Comparison of ENCODE assay signal across 8 mouse cellular contexts in genomic region chr5:89883908-89884204, GRCm38 (mm10). TPM values are rescaled to one million over a fixed set of nuclear protein-coding genes. Genes with fewer than 3 reads are reported as not detected.
DNase-seq lines count a peak whose midpoint lies in the region; ATAC-seq and TF ChIP-seq lines count a peak whose summit lies in the region.

No protein-coding gene starts in this region.

- no peaks in the 10 kb centered on the region for H3K9me3 ChIP-seq in E14TG2a.4 (ENCODE audit: low read length)
- no peaks in the 10 kb centered on the region for H3K9me3 ChIP-seq in forebrain, postnatal 0 days (ENCODE audit: low read length)
- no peaks in the 10 kb centered on the region for H3K9me3 ChIP-seq in liver, embryonic 14.5 days (ENCODE audit: control insufficient read depth, low read length)

- ATAC-seq in forebrain, postnatal 0 days: no peak
- peak; percentile 42; the same call in 1 of the 2 replicates for ATAC-seq in liver, embryonic 14.5 days (ENCODE audit: insufficient read depth)

- peaks cover 15% of the 10 kb centered on the region for H3K4me1 ChIP-seq in E14TG2a.4 (replicated peaks; ENCODE audit: low read depth, low read length)
- H3K4me1 ChIP-seq in forebrain, postnatal 0 days (ENCODE audit: insufficient read depth): peaks cover 7% of the 10 kb centered on the region; the same call in 1 of the 2 replicates
- peaks cover 0 to 13% of the 10 kb centered on the region in 2 experiments; a peak in 2 of 4 replicates for H3K4me1 ChIP-seq in liver, embryonic 14.5 days (replicated peaks; ENCODE audit: control insufficient read depth in 2 of 2, insufficient read depth in 2 of 2, low read length in 1 of 2)

- peak overlapping the region; percentile 75 for H3K9ac ChIP-seq in forebrain, postnatal 0 days
- no peak overlapping the region for H3K9ac ChIP-seq in liver, embryonic 14.5 days (replicated peaks)

- peaks cover 43% of the 10 kb centered on the region for H3K27me3 ChIP-seq in E14TG2a.4 (ENCODE audit: insufficient read depth, low read length)
- no peaks in the 10 kb centered on the region for H3K27me3 ChIP-seq in forebrain, postnatal 0 days (ENCODE audit: insufficient read depth, low read length)
- no peaks in the 10 kb centered on the region for H3K27me3 ChIP-seq in liver, embryonic 14.5 days (ENCODE audit: control insufficient read depth, insufficient read depth, low read length)

- H3K27ac ChIP-seq in forebrain, postnatal 0 days (ENCODE audit: low read depth, low read length): no peak overlapping the region
- H3K27ac ChIP-seq in liver, embryonic 14.5 days: no peak overlapping the region

- H3K36me3 ChIP-seq in E14TG2a.4 (ENCODE audit: insufficient read depth, low read length): no peaks in the 10 kb centered on the region
- H3K36me3 ChIP-seq in forebrain, postnatal 0 days (ENCODE audit: insufficient read depth): no peaks in the 10 kb centered on the region
- H3K36me3 ChIP-seq in liver, embryonic 14.5 days (replicated peaks; ENCODE audit: control insufficient read depth, insufficient read depth, low read depth): no peaks in the 10 kb centered on the region

- DNase-seq in embryo, embryonic 11 days: peak; percentile 30
- no peak for DNase-seq in embryo, embryonic 9.5 days (ENCODE audit: extremely low spot score)
- DNase-seq in forebrain, postnatal 0 days: peak; percentile 14
- DNase-seq in liver, embryonic 14.5 days (ENCODE audit: low read depth in 3 of 3, low spot score in 3 of 3): peak in 2 of 3 experiments; percentile 17 to 28
- DNase-seq in ovary, postnatal 36 days (ENCODE audit: low spot score): no peak
- DNase-seq in thymus, postnatal 36 days: no peak
- no peak for DNase-seq in adrenal gland, postnatal 10 days

- peak overlapping the region; percentile 96 for H3K4me2 ChIP-seq in forebrain, postnatal 0 days (ENCODE audit: low read depth)
- peak overlapping the region; percentile 93 for H3K4me2 ChIP-seq in liver, embryonic 14.5 days (ENCODE audit: low read depth)

- H3K4me3 ChIP-seq in E14TG2a.4 (replicated peaks; ENCODE audit: low read length): peak overlapping the region; percentile 85; the same call in 1 of the 2 replicates
- H3K4me3 ChIP-seq in forebrain, postnatal 0 days (ENCODE audit: low read depth, low read length): peak overlapping the region; percentile 81
- peak overlapping the region in 1 of 2 experiments; percentile 58; a peak in 1 of 4 replicates for H3K4me3 ChIP-seq in liver, embryonic 14.5 days (ENCODE audit: insufficient read depth in 1 of 2, low read depth in 2 of 2, low read length in 2 of 2)

- peak; percentile 53 for TF ChIP-seq EP300 in liver, embryonic 14.5 days (IDR thresholded peaks at IDR 0.05; ENCODE audit: low read depth)

- 4% methylated on average over 8 of the region's 8 CpGs for WGBS in forebrain, postnatal 0 days
- WGBS in liver, embryonic 14.5 days (ENCODE audit: insufficient replicate concordance): 2% methylated on average over 8 of the region's 8 CpGs

- no peak for TF ChIP-seq CTCF in E14TG2a.4 (conservative IDR thresholded peaks at IDR 0.05; ENCODE audit: low read length)
- no peak for TF ChIP-seq CTCF in forebrain, postnatal 0 days (IDR thresholded peaks at IDR 0.05; ENCODE audit: low read depth)
- no peak for TF ChIP-seq CTCF in liver, embryonic 14.5 days (IDR thresholded peaks at IDR 0.05; ENCODE audit: low read depth)

RNA-seq across cellular contexts. Expression of gene Adamts3, which starts 0.7 kb away (rescaled TPM):
- total RNA-seq in forebrain, postnatal 0 days (2014; rRNA removed): 27.0 and 32.2 TPM in 2 replicates
- polyA plus RNA-seq in forebrain, postnatal 0 days (2015; fragmentation: Nextera tagmentation; extraction: Ambion mirVana): 5.3 and 5.8 TPM in 2 replicates
- polyA plus RNA-seq in liver, embryonic 14.5 days (2012; rRNA removed): 0.69 and 0.98 TPM in 2 replicates
- 1.1 and 1.2 TPM in 2 replicates for polyA plus RNA-seq in liver, embryonic 14.5 days (2014; fragmentation: Nextera tagmentation; extraction: Ambion mirVana)
- 1 to 10 TPM; 3.7 to 3.9 TPM for total RNA-seq in adrenal gland, postnatal 10 days (2021)

Comparison
In these comparisons a context has a peak if more than half of its experiments do, and no peak if none do; other contexts are left out.
1. DNase-seq: peak in embryo, embryonic 11 days (single experiment), forebrain, postnatal 0 days (single experiment) and liver, embryonic 14.5 days (2 of 3); none in embryo, embryonic 9.5 days (single experiment), ovary, postnatal 36 days (single experiment), thymus, postnatal 36 days (0 of 2) and adrenal gland, postnatal 10 days (single experiment).